Mouse (Mus musculus): ENCODE measurements at regions not wholly inside any gene's neighbourhood (a gene's known extent, or its start where the extent isn't known, plus 50 kb on each side); places are given as distances from the start of the nearest gene placed in this dataset.

DNA sequence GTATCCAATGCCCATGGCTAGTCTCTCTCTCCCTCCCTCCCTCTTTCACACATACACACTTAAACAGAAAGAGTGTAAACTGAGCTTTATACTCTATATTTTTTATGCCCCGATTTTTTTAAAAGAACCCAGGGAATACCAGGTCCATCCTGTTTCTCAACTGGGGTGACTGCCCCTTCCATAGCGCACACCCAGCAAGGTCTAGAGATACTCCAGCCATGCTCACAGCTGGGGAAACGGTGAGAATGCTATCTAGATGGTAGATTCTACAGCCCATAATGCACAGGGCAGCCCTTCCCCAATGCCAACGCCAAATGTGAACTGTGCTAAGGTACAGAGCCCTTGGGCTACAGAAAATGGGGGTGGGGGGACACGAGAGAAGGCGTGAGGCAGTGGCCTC is 51.2 kb upstream of the Tln2 start:
- DNase-seq = no peak

- peak in 1 of 2 experiments; percentile 34 for DNase-seq
Observed at GRCm38 (mm10) chr9:67611676-67612075, 52.2 kb upstream of the Tln2 start.

- DNase-seq = no peak
Observed at GRCm38 (mm10) chr9:67612101-67612500, 52.6 kb upstream of the Tln2 start.

DNA sequence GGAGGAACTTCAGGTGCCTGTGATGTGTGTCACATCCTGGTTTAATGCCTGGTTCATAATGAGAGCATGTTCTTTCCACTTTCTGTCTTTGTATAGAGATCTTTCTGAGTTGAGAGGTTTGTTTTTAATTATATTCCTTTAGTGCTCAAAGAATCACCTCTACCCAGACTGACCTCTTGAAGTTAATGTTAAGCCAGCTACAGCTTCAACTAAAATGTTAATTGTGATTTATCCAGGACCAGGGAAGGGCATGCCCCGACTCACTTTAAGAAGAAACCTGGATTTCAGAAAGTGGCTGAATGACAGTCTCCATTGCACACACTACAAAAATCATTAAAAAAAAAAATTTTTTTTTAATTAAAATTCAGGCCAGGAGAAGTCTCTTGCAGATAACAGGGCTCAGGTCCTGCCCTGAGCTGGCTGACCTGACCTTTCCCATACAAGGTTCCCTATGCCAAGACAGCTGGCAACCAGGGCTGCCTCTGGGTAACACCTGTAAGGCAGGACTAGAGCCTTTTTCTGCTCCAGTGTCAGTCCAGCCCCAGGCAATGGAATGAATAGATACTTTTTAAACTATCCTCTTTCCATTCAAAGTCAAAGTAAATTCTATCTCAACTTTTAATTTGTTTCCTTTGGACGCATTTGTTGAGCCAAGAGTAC is 54.7 kb upstream of the Tln2 start:
- DNase-seq = peak in 1 of 2 experiments; percentile 39

GRCm38 (mm10) chr9:67616207-67616606 is 56.7 kb upstream of the Tln2 start:
- DNase-seq = no peak

DNA sequence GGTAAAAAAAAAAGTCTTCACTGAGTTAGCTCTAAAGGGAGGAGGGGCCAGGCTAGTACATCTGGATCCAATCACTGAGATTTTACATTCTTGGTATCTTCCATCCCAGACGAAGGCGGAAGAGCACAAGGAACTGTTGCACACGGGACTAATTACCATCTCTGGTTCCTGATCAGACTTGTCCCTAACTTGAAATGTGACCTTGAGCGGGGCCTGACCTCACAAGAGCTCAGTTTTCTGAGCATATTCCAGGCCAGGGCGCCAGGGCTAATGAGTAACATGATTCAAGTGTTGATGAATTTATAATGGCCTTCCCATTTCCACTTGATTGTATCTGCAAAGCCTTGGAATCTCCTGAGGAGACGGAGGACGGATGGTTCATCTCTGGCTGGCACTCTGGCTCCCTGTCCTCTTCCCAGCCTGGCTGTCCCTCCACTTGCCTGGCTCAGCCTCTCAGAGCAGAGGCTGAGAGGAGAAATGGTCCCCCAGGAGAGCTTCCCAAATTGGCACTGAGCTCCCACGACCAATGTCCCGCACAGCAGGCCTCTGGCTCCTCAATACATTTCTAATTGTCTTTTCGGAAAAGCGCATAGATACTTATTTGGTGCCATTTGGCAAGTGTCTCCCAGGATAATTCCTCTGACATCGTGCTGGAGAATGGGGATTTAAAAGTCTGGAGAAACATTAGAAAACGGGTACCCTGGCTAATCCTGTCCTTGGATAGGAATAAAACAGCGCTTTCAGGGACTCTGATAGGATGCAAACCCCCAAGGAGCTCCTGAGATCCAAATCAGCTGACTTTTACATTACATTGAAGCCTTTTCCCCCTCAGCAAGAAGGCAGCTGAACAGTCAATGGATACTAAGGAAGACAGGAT is 58.1 kb upstream of the Tln2 start:
- DNase-seq = peak; percentile 82 to 87

GRCm38 (mm10) chr9:67620945-67621344 is 61.4 kb upstream of the Tln2 start:
- DNase-seq = no peak

DNA sequence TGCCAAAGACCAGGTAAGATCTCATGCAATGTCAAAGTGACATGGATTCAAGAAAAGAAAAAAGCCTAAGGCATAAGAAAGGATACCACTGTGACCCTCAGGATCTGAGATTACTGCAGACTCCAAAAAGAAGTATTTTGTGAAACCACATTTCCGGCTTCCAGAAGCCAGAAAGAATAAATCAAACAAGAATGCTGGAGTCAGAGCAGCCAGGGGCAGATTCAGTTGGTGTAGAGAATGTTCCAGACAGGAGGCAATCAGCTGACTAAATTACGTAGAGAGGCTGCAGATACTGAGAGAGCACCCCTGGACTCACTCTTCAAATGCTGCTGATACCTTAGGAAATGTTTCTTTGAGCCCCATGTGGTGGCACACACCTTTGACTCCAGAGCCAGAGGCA is 67.7 kb upstream of the Tln2 start:
- DNase-seq = no peak

DNA sequence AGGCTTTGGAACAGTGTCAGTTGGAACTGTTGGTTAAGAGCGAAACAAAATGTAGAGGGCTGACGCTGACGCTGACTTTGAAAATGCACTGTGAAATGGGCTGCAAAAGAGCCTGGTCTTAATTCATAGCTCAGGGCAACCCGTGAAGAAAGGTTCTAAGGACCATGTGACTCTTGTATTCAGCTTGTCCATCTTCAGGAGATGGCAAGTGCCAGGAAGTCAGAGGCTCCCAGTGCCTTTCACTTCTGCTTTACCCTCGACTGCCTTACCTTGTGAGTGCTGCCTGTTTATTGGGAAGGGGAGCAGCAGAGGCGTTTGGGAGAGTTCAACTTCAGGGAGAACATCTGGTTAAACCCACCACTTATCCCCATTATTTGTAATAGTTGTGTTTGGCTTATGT is 70.1 kb upstream of the Tln2 start:
- DNase-seq = no peak

DNA sequence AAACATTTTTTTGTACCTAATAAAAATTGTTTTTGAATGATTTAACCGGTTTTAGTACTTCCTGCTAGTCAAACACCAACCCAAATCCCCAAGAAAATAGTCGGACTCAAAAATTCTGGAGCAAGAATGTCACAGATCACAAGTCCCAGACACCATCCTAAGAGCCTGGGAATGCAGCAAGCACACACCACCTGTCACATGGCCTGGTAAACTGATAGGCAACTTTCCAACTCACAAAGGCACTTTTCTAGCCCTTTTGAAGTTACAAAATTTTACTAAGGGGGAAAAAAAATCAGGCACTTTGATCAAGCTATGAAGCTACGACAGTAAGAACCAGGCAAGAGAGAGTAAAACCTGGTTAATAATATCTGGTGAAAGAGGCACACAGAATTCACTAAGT is 70.7 kb upstream of the Tln2 start:
- no peak for DNase-seq

DNA sequence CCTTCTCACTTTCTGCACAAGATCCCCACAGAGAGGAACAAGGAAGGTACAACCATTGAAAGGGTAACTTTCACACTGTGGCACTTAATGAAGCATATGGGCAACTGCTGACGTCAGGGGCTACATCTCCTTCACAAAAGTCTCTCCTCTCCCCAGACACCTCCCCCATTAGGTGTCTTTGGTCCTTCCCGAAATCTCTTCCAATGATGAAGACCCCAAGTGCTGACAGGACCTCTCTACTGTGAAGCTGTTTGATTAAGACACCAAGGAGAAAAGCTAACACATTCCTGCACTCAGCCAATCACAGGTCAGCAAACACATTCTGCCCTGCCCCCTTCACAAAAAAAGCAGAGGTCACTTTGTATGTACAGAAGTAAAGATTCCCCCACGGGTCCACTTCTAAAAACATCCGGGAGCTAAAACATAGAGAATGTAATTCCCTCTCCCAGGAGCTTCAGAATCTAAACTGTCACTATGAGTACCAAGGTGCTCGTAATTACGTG is 72.3 kb upstream of the Tln2 start:
- DNase-seq = no peak

GRCm38 (mm10) chr9:67632521-67633025 is 73.1 kb upstream of the Tln2 start:
- DNase-seq = no peak

DNA sequence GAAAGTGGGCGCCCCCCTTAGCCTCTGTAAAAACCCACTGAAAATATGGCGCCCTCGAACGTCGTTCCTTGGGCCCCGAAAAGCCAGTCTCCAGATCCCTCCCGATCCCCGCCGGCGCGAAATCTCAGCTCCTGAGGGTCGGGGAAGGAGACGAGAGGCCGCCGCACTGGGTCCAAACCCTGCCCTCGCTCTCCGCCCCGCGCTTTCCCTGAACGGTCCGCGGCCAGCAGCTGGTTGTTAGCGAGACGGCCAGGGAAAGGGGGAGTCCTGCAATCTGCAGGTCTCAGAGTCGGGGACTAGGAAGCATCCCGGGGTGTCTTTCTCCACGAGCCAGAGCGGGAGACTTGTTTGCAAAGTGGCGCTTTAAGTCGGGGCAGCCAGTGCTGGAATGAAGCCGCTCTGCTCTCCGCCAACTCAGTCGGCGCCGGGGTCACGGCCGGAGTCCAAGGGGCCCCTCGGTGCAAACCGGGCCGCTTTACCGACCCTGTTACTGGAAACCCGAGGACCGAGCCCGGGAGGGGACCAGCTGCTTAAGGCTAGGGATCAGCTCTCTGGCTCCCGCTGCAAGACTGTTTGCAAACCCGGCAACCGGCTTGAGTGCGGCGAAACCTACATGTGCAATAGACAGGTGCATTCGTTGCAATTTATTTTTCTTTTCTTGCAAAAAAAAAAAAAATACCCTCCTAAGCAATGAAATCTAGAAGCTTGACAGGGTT is 73.7 kb upstream of the Tln2 start:
- peak in 1 of 2 experiments; percentile 43 for DNase-seq

GRCm38 (mm10) chr9:67633761-67634441 is 74.4 kb upstream of the Tln2 start:
- DNase-seq = peak in 1 of 2 experiments; percentile 57

DNA sequence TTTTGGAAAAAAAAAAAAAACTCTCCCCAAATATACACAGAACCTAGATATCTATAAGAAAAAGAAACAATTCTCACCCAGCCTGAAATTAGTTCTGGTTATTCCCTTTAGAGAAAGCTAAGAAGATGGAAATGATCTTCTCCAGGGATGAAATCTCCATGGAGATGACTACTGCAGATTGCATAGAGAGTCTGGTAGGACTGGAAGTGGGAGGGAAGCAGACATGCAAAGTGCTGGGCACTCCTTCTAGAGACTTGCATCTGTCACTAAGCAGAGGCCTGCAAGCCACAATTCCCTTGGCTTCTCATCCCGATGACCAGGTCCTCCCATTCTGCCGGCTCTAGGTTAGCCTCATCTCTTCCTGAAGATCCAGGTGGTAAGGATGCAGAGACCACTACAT is 87.3 kb upstream of the Tln2 start:
- DNase-seq = no peak

DNA sequence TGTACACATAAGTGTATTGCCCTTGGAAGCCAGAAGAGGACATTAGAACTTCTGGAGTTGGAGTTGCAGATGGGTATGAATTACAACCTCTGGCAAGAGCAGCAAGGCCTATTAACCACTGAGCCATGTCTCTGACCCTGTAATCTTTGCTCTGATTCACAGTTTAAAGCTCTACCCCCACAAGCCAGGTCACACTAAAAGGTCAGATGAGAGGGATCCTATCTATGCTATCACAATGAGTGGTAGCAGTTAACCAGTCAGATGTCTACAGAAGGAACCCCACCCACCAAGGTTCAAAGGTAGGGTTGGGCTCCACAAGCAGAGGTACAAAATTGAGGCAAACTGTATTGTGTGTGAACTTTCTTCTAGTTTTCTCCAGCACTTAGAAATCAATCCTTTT is 94.5 kb upstream of the C2cd4b start:
- no peak for DNase-seq

- no peak for DNase-seq
Observed at GRCm38 (mm10) chr9:67670261-67671020, 88.8 kb upstream of the C2cd4b start.

GRCm38 (mm10) chr9:67676906-67677305 is 82.3 kb upstream of the C2cd4b start:
- DNase-seq = no peak

DNA sequence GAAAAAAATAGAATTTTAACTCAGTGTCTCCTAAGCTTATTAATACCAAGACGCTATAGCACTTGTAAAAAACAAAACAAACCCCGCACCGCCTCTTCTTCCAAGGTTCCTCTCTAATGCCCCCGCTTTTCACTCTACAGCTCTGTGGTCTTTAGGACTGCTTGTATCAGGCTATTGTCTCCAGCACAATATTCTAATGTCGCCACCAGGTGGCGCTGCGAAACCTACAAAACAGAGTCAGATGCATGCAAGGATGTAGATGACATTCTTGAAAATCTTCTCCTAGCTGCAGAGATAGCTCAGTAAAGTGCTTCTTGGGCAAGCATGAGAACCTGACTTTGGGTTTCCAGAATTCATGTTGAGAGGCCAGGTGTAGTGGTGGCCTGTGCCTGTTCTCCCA is 75.9 kb upstream of the C2cd4b start:
- peak; percentile 15 to 60 for DNase-seq

DNA sequence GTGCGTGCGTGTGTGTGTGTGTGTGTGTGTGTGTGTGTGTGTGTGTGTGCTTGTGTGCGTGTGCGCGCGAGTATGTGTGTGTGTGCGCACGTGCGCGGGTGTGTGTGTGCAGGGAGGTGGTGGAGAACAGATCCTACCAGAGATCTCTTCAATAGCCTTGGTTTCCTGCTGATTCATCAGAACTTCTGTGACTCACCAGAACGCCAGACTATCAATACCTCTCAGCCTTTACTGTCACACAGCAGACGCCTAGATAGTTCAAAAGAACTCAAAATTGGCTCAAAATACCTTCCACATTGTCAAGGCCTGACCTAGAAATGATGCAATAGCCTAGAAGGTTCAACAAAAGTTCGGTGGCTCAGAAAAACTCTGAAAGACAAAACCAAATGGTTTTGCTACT is 66.8 kb upstream of the C2cd4b start:
- DNase-seq = no peak

DNA sequence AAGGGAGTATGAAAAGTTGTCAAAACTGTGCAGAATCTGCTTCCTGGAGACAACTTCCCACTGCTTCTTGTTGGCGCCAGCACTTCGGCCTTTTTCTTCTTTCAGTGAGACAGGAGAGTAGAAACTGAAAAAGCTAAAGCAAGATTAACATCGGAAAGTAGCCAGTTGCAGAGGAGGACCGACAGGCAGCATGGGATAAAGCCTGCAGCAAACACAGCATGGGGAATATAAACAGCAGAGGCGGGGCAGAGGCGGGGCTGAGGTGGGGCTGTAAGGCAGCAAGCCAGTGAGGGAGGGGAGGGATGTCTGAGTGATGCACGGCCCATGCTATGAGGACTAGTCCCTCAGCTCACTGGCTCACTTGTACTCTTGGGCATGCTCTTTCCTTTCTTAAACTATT is 65.5 kb upstream of the C2cd4b start:
- DNase-seq = peak in 1 of 2 experiments; percentile 4

DNA sequence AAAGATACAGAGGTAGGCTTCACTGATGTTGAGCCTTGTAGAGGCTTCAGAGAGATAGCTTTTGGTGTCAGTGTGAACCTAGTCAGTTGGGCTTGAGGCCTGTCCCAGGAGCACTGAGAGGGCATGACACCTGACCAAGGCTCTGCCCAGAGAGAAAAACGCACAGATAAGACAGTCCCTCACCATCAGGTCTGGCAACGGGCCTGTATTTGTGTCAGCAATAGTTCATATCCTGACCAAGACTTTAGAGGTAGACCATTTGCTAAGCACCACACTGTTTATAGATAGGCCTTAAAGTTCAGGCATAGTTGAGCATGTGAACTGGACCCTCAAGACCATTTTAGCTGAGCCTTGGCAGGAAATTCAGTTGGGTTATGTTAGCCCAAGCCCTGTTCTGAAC is 60.4 kb upstream of the C2cd4b start:
- no peak for DNase-seq
